Mouse (Mus musculus): Measurements from ENCODE around the gene Hagh. TPM values are rescaled to one million over a fixed set of nuclear protein-coding genes. Genes with fewer than 3 reads are reported as not detected.

The Hagh gene
- total RNA-seq, 4 experiments from 2014 or later: 129 to 143 (median 135) TPM

GRCm38 (mm10) chr17:24850065-24850772 is 10.3 kb downstream of the Hagh start, which contains the start of gene Fahd1:
Fahd1 (minus strand) TSS chr17:24850364.
- DNase-seq (ENCODE audit: low spot score in 2 of 2): peak; percentile 94 to 97

DNA sequence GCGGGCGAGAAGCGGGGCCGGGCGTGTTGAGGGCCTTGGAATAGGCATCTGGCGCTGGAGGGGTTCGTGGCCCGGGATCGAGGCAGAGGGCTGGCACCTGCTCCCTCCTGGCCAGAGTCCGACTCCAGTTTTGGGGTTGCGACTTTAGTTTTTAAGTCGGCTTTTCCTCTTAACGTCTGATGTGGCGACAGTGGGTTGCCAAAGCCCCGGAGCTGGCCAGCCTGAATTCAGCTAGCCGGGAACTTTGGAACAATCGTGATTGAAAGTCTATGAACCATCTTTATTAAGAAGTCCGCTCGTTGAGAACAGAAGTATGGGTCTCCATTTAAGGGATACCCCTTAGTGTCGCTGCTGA is 10.8 kb downstream of the Hagh start:
- no peak for DNase-seq (ENCODE audit: low spot score in 2 of 2)

DNA sequence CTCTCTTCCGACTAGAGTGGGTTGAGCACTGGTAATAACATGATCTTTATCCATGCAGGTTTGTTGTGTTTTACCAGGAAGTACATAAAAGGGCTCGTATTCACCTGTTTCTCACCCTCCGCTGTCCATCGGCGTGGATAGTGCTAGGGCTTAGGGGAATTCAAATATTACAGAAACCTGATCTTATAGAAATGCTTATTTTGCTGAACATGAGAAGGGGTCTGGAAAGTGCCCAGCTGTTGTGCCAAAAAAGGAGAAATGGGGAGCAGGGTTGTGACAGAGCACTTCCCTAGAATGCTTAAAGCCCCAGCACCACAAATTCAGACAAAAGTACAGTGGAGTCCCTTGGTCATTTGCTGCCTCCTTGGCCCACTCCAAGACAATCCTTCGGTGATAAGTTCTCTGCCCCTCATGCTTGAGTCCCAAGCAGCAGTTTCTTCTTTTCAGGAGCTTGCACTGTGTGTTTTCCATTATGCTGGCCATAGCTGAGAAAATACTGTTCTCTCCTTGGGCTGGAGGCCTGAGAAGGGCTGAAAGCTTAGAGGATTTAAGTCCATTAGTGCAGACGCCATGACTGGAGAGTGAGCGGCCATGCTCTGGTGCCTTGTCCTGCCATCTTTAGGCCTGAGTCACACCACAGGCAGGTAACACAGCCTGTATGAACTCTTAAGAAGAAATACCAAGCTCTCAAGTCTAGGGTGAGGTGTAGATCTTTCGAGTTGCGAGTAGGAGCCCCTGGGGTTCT is 11.6 kb downstream of the Hagh start:
- DNase-seq (ENCODE audit: low spot score in 2 of 2): no peak

DNA sequence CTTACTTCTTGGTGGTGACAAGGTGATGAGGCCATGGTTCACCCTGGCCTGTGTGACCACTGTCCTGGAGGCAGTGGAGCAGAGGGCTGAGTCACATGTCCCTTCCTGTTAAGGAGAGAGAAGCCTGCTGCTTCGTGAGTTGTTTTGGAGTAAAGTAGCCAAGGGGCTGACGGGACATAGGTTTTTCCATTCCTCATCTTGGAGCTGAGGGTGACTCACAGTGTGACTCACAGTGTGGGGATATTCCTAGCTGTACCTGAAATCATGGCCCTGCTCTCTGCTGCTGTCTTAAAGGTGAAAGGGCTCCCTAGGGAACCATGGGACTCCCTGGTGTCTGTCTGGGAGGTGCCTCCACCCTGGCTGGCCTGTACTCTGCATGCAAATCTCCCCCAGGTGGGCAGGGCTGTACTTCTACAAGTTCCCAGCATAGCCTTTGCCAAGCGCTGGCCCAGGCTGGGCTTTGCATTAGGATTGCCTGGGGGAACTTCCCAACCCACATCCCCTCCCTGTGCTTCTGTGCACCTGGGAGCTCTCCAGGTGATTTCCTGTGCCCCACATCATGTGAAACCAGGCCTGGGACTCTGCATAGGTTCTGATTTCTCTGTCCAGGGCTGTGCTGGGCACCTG is 16.0 kb downstream of the Hagh start:
- DNase-seq (ENCODE audit: low spot score in 2 of 2): no peak

- no peak for DNase-seq (ENCODE audit: low spot score in 2 of 2)
Observed at GRCm38 (mm10) chr17:24856589-24856988, 16.6 kb downstream of the Hagh start.

DNA sequence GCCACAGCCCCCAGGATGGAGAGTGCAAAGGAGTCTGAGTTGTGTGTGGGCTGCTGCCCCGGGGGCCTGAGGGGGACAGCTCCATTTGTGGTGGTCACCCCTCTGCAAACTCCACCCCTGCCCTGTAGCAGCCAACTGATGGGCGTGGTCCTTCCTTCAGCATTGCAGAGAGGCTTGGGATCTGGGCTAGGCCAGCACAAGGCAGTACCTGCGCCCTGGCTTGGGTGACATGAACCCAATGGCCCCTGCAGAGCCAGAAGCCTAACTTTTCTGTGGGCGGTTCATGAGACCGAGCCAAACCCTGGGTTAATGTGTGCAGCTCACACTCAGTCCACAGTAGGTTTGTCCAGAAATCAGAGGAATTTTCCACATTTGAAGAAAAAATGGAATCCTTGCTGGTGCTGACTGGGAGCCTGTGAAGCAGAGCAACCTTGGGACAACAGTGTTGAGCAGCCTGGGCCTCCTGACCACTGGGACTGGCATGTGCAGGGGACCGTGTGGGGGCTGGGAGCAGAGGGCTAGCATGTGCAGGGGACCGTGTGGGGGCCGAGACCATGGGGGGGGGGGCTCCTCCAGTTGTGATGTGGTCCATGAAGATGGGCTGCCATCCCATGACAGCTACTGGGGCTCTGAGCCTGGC is 18.0 kb downstream of the Hagh start:
- DNase-seq (ENCODE audit: low spot score in 2 of 2): no peak

- DNase-seq (ENCODE audit: low spot score in 2 of 2): no peak
Observed at GRCm38 (mm10) chr17:24858967-24859366, 19.0 kb downstream of the Hagh start.

- no peak for DNase-seq (ENCODE audit: low spot score in 2 of 2)
Observed at GRCm38 (mm10) chr17:24860076-24860475, 20.1 kb downstream of the Hagh start.

- DNase-seq (ENCODE audit: low spot score in 2 of 2): no peak
Observed at GRCm38 (mm10) chr17:24861785-24862184, 21.8 kb downstream of the Hagh start.

- no peak for DNase-seq (ENCODE audit: low spot score in 2 of 2)
Observed at GRCm38 (mm10) chr17:24865776-24866175, 25.8 kb downstream of the Hagh start, which contains the start of gene Igfals. Igfals (plus strand) TSS chr17:24865997.

GRCm38 (mm10) chr17:24867914-24868313 is 28.0 kb downstream of the Hagh start:
- no peak for DNase-seq (ENCODE audit: low spot score in 2 of 2)

GRCm38 (mm10) chr17:24873695-24874404 is 33.9 kb downstream of the Hagh start:
- DNase-seq (ENCODE audit: low spot score in 2 of 2): no peak

DNA sequence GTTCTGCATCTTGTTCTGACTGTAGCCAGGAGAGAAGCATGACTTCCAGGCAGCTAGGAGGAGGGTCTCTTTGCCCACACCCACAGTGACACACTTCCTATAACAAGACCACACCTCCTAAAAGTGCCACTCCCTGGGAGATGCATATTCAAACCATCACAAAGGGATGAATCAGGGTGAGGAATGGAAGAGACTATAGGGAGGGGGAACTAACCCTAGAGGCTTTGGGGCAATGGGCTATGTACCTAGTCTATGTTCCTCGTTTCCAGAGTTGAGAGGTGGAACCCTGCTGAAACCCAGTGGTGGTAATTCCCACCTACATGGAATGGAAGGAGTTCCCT is 34.4 kb downstream of the Hagh start:
- no peak for DNase-seq (ENCODE audit: low spot score in 2 of 2)

DNA sequence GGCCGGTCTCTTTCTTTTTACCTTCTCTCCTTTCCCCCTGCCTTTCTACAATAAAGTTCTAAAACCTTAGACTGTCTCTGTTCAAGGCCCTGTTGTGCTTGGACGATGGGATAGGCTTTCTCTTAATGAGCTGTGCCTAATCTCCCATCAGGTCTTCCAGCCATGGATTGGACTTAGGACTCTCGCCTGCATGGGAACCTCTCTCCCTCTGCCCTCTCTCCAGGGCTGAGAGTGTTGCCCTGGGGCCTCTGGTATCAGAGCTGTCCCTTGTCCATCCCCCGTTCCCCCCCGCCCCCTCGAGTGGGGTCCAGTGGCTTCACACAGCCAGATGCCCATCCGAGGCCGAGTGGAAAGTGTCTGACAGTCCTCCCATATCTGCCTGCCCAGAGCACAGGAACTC is 35.0 kb downstream of the Hagh start:
- DNase-seq (ENCODE audit: low spot score in 2 of 2): no peak

GRCm38 (mm10) chr17:24877336-24878116 is 37.6 kb downstream of the Hagh start:
- DNase-seq (ENCODE audit: low spot score in 2 of 2): no peak

DNA sequence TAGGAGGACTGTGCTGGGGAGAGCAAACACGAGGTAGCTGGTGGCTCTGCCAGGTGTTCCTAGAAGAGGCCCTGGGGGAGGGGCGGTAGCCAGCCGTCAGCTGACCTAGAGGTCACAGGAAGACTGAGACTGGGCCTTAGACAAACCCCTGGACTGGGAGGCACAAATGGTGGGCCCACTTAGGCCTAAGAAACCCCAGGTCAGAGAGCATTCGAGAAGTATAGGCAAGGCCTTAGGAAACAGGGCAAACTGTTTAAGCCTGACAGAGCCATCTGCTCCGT is 38.1 kb downstream of the Hagh start:
- no peak for DNase-seq (ENCODE audit: low spot score in 2 of 2)

DNA sequence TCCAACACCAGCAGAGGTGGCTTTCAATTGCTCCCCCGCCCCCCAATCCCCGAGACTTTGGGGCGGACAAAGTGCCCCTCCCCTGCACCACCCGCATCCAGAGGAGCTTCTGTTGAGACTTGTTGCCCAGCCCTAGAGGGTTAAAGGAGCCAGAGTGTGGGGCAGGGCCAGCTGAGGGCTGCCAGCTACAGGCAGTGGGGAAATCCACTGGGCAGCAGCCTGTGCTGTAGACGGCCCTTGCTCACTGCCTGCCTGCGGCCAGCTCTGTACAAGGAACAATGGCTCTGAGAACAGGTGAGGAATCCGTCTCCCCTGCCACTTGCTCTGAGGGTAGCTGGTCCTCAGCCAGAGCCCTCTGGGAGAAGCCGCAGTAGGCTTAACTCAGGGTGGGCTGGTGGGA is 38.6 kb downstream of the Hagh start:
- DNase-seq (ENCODE audit: low spot score in 2 of 2): no peak

- no peak for DNase-seq (ENCODE audit: low spot score in 2 of 2)
Observed at GRCm38 (mm10) chr17:24881738-24882440, 41.9 kb downstream of the Hagh start.

GRCm38 (mm10) chr17:24884391-24884790 is 44.4 kb downstream of the Hagh start:
- DNase-seq (ENCODE audit: low spot score in 2 of 2): no peak
